Mouse (Mus musculus) ZHBTc4 (cell line): ENCODE data around the gene Lpar3.

Source experiments
- DNase-seq: peaks from one replicate; pipeline ENCODE4 v3.0.0-alpha.2; 2011; ENCODE audit warnings: low read depth, low spot score

The Lpar3 gene

GRCm38 (mm10) chr3:146220776-146221486, at the start of gene Lpar3:
Lpar3 (plus strand) TSS chr3:146220963.
- DNase-seq, result peak; percentile 90

DNA sequence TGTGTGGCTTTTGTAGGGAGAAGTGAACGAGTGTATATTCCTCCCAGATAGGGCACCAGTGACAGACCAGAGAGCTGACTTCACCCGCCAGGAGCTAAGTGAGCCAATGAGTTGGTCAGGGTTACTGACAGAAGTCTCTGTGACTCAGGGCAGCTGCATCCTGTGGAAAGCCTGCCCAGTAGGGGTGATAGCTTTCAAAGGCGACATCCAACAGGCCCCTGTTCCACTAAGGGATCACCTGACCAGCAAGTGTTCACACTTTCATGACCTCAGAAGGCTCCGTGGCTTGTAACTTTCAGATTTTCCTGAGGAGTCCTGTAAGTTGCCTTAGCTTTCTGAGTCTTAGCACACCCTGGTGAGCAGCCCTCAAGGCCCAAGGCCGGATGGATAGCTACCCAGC, 47.7 kb upstream of the Lpar3 start:
- DNase-seq, result no peak

DNA sequence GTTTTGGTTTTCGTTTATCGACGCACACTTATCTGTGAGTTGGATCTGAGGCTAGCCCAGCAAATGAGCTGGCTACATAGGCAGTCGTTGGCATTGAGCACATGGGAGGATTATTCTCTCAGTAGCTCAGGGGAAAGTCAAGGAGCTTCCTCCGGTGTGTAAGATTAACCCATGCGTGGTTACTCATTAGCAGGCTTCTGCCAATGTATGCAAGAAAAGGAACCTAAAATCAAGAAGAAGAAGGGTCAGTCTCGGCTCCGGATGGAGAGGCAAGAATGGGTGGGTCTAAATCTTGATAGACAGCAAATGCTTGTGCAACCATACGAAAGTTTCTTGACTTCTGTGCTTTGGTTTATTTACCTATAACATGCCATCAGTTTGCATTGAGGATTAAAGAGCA, 46.5 kb upstream of the Lpar3 start:
- no peak for DNase-seq

DNA sequence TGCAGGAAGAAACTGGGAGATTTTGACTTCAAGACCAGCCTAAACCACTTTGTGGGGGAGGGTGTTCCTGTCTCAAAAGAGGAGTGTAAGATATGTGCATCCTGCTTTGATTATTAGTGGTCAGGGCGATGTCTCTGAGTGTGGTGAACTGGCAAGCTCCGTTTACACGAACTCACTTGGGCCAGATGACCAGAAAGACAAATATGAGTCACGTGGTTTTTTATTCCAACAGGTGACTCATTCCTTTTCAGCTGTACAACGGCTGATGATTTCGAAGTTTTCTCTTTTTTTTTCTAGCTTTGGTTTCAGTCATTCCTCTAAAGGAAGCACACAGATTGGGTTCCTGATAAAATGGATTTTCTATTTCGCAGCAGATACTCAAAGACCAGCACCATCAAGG, 43.5 kb upstream of the Lpar3 start:
- no peak for DNase-seq

- peak; percentile 81 for DNase-seq
Measured at GRCm38 (mm10) chr3:146177748-146178582, 42.8 kb upstream of the Lpar3 start.

DNA sequence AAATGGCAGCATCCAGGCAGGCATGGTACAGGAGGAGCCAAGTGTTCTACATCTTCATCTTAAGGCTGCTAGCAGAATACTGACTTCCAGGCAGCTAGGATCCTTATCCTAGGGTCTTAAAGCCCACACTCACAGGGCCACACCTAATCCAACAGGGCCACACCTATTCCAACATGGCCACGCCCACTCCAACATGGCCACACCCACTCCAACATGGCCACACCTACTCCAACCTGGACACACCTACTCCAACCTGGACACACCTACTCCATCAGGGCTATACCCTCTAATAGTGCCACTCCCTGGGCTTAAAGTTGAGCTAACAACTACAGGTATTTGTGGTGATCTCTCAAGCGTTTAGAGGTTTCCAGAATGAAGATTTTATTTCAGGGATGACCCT, 40.4 kb upstream of the Lpar3 start:
- DNase-seq, result peak; percentile 57

DNA sequence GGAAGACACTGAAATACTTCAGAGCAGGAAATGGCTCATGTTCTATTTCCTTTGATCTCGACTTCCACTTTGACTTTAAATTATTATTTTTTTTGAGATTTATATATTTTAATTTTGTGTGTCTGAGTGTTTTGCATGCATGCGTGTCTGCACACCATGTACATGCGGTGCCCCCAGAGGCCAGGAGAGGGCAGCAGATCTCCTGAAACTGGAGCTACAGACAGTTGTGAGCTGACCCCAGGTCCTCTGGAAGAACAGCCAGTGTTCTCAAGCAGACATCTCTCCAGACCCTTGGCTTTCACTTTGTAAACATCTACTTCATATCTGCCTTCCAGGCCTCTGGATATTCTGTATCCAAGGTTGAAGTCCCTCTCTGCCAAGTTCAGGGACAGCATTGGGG, 39.8 kb upstream of the Lpar3 start:
- peak; percentile 73 for DNase-seq

- peak; percentile 83 for DNase-seq
Measured at GRCm38 (mm10) chr3:146184992-146185657, 35.6 kb upstream of the Lpar3 start.

DNA sequence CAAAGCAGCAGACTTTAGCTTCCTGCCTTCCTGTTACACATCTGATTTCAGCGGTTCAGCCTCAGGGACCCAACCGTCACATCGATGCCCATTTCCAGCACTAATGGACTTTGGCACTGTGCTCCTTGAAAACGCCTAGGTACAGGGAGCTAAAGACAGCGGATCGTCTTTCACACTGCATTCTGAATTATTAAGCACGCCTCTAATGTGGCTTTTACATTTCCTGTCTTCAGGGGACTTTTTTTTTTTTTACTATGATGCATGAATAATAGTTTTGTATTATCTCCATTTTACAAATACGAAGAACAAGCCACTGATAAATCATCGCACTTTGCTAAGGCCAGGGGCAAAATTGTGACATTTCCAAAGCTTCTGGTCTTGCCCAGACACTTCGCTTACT, 34.7 kb upstream of the Lpar3 start:
- no peak for DNase-seq

DNA sequence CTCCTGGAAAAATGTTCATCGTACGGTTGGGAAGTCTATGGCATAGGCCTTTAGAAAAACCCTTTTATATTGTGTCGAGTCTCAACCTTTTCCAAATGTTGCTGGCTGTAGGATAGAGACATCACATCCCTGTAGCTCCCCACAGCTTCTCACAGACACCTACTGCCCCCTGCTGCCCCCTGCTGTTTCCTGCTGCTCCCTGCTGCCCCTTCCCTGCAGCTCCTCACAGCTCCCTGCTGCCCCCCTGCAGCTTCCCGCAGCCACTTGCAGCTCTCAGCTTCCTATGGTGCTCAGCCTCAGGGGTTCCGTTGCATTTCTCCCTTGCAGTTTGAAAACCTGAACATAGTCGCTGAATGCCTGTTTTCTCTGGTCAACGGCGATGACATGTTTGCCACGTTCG, 30.8 kb upstream of the Lpar3 start:
- peak; percentile 55 for DNase-seq

DNA sequence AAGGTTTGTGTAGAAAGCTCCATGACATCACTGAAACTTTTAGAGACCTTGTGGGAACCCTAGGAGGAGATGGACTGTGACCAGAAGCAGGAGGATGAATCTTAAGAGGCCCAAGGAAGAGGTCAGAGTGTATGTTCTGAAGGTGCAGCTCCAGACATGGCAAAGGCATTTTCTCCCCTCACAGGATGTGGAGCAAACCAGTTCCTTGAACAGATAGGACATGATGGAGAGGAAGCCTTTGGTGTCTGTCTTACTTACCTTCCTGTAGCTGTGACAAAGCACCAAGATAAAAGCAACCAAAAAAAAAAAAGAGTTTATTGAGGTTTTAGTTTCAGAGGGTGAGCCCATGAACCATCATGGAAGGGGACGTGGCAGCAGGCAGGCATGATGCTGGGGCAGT, 28.3 kb upstream of the Lpar3 start:
- DNase-seq, result no peak

GRCm38 (mm10) chr3:146195153-146195552, 25.6 kb upstream of the Lpar3 start:
- no peak for DNase-seq

DNA sequence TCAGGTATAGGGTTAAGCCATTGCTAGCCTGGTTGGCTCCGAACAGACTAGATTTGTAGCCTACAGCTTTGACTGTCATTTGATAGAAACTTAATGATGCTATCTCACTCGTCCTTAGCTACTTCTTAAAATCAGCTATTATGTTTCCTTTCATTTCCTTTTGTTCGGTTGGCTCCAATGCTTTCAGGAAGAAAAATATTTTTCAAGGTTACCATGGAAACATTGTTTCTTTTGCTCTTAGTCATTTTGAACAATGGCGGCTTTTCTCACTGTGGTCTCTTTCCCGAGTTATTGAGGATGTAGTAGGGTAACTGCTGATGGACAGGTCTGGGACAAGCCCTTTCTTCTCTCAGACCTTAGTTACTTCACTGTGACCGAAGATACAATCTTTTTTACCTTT, 24.5 kb upstream of the Lpar3 start:
- no peak for DNase-seq

- DNase-seq, result no peak
Measured at GRCm38 (mm10) chr3:146196780-146197743, 23.7 kb upstream of the Lpar3 start.

DNA sequence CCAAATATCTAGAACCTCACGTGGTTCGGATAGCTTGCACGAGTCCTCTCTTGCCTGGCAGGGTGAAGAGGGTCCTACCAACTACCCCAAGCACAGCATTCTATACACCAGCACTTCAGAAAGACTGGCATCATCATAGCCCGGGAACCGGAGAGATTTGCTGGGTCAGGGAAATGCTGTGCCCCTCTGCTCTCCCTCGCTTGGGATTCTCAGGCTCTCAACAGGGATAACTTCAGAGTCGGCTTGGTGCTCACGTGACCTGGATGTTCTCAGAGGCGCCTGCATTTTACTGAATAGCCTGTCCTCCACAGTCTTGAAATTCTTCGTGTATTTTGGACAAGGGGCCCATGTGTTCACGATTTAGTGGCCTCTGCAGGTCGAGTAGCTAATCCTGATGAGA, 23.0 kb upstream of the Lpar3 start:
- no peak for DNase-seq

DNA sequence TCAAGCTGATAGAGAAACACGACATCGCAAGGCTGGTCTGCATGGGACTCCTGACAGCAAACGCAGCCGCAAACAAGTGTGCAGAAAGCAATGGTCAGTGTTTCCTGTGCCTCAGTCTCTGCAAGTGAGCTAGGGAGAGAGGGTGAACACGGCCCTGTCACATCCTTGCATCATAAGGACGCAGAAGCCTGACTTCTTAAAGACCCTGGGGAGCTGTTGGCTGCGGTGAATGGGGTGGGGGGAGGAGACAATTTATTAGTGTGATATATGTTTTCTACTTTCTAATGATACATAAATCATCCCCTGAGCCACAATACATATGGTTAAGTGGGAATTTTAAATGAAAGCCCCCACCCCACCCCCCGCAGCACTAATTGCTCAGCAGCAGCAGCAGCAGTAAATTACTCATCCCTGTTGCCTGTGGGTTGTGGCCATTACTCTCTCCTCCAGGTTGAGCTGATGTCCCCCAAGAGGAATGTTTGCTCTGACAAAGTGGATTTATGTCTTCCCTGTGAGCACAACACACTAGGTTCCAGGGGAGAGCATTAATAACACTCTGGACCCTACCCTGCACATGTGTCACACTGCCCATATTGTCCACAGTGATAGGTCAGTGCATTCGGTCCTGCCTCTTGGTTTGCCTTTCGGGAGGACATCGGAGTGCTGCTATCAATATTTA, 21.8 kb upstream of the Lpar3 start:
- DNase-seq, result no peak

GRCm38 (mm10) chr3:146199486-146199885, 21.3 kb upstream of the Lpar3 start:
- DNase-seq, result no peak

GRCm38 (mm10) chr3:146204375-146204774, 16.4 kb upstream of the Lpar3 start:
- DNase-seq, result no peak

DNA sequence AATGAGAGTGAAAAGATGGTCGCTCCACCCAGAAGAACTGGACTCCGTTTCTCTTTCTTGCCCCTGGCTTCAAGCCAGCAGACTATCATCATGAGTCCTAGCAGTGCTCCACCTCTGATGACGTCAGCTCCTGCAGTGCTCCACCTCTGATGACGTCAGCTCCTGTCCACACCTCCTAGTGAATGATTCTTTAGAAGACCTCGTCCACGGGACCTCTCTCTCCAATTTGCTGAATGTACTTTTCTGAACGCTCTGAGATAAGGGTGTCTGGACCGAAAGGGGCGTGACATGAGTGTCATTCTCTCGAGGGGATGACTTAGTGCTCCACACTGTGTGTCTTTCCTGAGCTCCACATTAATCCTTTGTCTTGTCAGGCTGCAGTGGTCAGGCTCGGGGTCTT, 15.5 kb upstream of the Lpar3 start:
- no peak for DNase-seq

DNA sequence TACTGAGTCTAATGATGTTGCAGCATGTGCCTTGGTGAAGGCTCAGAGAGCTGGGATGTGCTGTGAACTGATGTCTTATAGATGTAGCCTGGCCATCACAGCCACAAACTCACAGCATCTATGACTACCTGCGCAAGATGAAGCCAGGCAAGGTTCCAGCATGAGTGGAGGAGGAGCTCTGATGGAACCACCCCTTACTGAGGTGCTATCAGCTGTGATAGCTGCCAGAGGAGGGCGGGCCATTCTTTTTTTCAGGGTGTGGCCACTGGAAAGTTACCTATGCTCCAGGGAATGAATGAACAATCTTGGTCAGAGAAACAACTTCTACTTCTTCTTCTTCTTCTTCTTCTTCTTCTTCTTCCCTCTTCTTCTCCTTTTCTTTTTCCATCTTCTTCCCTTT, 14.1 kb upstream of the Lpar3 start:
- DNase-seq, result no peak

DNA sequence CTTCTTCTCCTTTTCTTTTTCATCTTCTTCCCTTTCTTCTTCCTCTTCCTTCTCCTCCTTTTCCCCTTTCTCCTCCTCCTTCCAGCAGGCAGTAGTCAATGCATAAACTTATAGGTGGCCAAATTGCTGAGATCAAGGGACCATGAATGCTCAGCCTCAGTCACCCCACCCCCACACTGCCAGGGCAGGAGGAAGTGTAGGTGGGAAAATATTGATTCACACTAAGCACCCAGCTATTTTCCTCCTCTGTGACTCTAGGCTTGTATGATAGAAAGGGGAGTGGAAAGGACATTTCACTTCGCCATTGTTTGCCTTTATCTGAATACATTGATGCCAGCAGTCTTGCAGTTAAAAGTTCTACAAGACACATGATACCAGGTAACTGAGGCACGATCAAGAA, 13.3 kb upstream of the Lpar3 start:
- DNase-seq, result no peak
